Mouse (Mus musculus) kidney, postnatal 25 days (tissue): ENCODE results near the gene Peli2.

Experiments used
- DNase-seq, 2 experiments: peaks; one replicate each; pipeline ENCODE4 v3.0.0; 2021; ENCODE audit warnings: mixed read lengths in 2 of 2

The Peli2 gene

DNA sequence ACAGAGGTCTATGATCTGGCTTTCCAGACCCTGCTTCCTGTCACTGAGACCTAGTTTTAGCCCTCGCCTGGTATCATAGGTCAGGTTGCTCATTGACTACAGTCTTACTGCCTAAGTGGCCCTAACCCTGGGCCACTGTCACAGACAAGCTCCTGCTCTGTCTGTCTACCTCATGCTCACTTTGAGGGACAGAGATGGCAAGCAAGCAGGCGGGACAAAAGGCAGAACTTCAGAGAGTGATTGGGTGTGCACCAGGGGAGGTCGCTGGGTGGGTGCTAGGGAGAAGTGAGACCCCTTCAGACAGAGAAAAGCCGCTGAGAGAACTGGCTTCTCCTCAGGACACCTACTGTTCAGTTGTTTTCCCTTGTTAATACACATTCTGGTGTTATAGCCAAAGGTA is 6.3 kb downstream of the Peli2 start:
- no peak for DNase-seq

DNA sequence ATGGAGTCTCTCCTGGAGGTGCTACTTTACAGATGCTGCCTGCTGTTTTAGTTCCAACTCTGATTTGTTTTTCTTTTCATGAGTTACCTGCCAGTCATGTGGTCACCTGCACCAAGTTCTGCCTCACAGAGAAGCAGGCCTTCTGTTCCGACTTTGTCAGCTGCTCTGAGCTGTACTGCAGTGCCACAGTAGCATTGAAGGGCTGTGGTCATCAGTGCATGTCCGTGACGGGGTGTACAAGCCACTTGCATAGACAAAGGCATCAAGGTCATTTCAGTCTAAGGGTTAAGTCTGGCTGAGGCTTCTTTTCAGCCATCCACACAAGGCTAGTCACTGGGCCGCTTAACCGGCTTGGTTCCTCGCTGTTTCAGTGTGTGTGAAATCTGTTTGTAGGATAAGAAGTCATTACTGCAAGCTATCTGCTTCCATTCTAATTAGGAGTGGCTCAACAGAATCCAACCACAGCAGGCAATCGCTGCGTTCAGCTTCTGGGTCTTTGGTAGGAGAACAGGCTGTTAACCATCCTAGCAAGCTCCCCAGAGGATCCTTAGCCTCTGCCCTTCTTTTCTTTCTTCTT is 7.1 kb downstream of the Peli2 start:
- DNase-seq = peak; percentile 52 to 83

DNA sequence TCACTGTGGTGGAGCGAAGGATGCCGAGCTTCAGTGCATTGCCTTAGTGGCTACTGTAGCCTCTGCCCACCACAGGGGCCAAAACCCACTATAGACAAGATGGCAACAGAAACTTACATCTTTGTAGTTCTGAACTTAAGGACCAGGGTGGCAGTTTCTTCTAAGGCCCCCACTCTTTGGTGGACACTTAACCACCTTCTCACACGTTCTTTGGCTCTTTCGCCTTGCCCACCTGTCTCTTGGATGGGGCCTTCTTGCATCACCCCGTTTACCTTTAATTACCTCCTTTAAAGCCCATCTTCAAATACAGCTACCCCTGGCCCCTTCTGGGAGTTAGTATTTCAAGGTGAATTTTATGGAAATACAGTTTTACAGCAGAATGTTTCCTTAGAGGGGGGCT is 8.1 kb downstream of the Peli2 start:
- no peak for DNase-seq

DNA sequence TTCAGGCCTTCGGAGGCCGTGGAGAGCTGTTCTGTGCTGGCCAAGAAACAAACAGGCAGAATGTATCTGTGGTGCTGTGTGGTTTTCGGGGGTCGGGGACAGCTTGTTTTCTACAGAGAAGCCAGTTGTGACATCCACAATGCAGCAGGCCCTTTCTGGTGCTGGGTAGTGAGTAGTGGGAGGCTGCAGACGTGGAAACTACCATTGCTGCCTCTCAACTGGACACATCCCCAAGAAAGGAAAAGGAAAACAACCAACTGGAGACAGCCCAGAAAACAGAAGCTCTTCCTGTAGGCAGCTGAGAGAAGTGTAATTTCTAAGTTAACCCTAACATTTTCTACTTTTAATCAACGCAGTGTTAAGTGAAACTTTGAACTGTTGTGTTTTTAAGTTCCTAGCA is 9.4 kb downstream of the Peli2 start:
- DNase-seq = no peak

DNA sequence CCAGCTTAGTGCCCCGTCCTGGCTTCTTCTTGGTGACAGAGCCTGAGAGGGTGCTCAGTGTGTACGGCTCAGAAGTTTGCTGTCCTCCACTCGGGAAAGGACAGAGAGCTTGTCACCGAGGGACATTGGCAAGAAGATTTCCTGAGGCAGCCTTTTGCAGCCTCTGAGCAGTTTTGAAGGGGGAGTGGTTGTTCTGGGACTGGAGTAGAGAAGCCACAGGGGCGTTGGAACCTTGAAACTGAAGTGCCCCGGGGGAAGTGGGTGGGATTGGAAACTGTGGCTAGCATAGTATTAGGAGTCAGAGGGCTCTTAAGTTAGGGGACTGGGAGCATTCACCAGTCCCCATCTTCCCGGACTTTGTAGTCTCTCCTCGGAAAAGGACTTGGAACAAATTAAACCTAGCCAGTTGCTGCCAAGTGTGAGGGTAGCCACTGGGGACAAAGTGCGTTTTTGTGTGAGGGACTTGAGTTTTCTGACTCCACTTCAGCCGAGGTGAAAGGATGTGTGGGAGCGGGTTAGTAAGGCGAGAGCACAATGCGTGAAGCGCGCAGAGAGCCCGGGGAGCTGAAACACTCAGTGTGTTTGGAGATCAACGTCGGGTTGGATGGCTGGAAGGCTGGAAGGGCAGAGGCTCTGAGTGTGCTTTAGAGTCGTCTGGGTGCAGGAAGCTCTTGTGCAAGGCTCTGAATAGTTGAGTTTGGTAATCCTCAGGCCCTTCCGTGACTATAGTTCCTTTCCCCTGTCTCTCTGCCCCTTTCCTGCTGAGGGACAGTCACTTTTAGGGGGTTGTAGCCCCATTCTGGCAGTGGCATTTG is 10.3 kb downstream of the Peli2 start:
- DNase-seq = peak; percentile 69 to 84

DNA sequence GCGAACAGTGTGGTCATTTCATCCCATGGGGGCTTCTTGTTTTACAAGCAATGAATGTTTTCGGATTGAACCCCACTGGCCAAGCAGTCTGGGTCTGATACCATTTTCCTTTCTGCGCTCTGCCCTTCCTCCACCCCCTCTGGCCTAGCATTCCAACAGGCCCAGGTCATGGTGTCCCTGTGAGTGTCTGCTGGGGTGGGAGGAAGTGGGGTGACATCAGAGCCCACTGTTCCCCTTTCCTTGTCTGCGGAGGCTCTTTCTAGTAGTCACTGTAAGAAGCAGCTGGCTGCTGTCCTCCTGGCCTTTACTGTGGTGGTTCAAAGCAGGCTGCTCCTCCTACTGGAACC is 10.9 kb downstream of the Peli2 start:
- peak; percentile 45 to 71 for DNase-seq

DNA sequence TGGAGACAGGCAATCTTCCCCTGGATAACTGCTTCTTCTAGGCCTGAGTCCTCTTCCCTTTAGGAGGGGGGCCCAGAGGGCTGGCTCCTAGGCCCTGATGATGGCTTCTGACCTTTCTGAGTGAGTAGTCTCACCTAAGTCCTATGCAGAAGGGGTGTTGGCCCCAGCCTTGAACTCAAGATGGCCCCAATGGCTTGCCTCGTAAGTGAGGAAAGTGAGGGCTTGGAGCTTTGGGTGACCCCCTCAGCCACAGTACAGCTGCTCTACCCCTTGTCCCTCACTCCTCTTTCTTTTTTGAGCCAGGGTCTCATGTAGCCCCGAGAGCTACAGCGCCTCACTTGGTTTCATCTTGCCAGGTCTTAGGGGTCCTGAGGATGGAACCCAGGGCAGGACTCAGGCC is 11.6 kb downstream of the Peli2 start:
- no peak for DNase-seq

DNA sequence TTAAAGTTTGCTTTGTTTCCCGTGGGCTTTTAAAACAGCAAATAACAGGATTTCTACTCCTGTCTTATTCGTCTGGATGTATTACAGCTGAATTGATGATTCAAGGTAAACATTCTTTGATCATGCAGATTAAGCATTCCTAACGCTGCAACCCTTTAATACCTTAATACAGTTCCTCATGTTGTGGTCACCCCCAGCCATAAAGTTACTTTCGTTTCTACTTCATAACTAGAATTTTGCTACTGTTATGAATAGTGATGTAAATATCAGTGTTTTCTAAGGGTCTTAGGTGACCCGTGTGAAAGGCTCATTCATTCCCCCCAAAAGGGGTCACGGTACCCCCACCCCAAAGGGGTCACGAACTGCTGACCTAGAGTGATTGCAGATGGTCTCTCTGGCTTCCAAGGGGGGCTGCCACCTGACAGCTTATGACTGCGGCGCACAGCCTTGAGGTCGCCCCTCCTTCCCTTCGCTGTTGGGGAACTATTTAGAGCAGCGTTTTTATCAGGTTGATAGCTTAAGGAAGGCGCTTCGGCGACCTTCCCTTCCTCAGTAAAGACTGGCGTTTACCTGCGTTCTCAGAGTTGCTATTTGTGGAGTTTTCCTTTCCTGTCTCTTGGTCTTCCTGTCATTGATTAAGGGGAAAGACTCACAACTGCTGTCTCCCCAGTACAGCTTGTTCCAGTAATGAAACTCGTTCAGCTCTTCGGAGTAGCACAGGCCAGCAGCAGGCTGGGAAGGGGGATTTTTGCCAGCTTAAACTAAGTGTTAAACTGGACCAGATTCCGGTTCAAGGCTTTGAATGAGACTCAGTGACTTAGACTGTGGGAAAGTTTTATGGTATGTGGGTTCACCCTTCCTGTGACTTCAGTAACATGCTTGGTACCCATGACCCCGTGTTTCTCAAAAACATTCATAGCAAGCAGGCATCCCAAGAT is 12.5 kb downstream of the Peli2 start:
- no peak for DNase-seq

DNA sequence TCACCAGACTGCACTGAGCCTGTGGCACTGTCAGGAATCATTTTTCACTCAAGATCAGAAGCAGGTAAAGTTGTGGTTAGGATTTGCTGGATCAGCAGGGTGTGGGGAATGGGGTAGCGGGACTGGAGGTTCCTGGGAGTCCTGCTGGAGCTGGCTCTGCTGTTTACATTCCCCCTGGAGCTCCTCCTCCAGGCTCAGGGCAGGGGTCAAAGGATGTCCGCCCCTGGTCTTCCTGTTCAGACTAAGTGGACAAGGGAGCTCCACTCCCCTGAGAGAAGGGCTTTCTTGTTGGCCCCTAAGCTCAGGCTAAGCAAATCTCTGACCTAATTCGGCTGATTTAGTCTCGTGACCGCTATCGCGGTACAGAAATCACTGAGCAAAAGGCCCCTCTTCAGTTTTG is 13.7 kb downstream of the Peli2 start:
- DNase-seq = peak; percentile 71 to 89

DNA sequence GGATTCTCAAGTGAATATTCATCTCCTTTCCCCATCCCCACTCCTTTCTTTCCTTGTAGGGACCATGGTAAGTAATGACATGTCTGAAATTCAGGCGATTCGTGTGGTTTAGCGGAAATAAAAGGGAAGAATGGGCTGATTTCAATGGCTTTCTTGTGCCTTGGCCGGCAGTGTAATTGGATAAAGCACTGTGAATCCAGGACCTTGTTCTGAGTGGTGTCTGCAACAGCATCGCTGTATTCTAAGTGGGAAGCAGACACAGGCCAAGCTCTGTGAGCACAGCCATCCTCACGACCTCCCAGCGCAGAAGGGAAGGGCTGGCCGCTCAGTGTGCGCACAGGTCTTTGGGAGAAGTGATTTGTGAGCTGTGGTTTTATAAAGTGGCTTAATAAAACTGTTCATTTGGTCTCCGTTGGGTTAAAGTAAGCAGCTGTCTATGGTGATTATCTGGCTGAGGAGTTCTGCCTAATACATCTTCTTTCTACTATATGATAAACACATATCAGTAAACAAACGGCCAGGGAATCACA is 15.3 kb downstream of the Peli2 start:
- no peak for DNase-seq

DNA sequence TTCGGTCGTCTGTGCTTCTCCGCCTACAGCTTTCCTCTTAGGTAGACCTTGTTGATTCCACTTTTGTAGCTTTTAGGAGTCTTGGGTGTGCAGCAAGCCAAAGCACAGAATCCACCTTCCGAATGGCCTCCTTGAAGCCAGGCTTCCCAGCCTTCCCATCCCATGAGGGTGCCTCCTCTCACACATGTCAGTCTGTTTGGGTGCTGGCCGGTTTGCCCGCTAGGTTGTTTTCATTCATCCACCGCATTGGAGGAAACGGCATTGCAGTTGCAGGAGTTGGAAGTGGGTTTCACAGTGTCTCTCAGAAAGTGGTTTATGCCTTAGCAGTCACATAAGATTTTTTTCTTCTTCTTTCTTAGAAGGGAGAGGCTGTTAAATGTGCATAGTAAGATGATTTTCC is 17.1 kb downstream of the Peli2 start:
- DNase-seq = no peak

DNA sequence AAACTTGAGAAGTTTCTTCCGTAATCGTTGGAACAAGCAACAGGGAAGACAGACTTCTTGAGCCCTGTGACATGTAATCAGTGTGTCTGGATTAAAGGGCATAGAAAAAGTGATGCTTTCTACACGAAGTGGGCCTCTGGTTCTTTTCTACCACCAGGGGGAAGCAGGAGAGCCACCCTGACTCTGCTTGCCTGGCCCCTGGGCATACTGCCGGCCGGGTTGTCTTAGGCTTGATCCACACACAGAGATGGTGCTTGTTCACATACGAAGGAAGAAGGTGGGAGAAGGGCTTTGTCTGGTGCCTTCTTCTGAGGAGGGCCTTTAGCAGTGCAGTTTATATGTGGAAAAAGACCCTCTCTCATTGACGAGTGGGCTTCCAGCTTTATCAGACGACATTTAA is 17.5 kb downstream of the Peli2 start:
- peak in 1 of 2 experiments; percentile 44 for DNase-seq

DNA sequence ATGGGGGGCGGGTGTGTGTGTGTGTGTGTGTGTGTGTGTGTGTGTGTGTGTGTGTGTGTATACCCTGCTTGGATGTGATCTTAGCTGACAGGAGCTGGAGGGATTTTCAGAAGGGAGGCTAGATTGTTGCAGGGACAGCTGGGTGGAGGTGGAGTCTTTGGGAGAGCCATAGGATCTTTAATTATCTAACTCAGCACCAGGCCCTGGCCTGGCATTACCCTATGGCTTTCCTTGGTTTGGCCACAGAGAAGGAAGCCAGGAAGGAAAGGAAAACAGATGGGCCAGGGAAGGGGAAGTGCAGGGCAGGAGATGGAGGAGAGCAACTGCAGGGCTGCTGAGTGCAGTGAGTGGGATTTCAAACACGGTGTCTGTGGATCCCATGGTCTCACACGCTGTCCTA is 18.8 kb downstream of the Peli2 start:
- DNase-seq = no peak

DNA sequence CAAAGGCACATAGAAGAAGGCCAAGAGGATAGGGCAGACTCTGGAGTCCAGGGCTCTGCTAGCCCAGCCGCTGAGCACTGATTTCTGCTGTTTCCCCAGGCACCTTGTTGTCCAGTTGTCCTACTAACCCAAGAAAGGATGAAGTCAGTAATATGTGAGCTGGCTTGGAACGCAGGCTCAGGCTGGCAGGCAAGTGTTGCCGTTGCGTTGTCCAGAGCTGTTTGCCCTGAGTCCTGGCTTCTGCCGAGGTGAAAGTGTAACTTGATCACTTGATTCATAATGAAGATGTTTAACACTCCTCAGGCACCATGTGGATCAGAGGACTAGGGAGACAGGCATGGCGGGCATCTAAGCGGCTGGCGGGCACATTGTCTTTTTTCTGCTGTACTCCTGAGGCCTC is 21.1 kb downstream of the Peli2 start:
- peak in 1 of 2 experiments; percentile 52 for DNase-seq

DNA sequence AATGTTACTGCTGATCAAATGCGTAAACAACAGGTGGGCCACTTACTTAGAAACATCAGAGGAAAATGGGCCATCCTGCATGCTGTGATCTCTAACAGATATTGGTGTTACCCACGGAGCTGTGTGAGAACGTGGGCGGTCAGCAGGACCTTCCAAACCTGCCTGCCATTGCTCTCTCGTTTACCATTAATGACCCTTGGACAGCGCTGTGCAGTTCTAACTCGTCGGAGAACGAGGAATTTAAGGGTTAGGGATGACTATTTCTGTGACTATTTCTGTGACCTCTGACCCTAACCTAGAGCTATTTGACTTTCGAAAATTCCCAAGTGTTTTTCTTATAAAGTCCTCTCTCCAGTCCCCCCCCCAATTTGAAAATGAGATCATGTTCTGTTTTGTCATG is 22.1 kb downstream of the Peli2 start:
- peak in 1 of 2 experiments; percentile 40 for DNase-seq

DNA sequence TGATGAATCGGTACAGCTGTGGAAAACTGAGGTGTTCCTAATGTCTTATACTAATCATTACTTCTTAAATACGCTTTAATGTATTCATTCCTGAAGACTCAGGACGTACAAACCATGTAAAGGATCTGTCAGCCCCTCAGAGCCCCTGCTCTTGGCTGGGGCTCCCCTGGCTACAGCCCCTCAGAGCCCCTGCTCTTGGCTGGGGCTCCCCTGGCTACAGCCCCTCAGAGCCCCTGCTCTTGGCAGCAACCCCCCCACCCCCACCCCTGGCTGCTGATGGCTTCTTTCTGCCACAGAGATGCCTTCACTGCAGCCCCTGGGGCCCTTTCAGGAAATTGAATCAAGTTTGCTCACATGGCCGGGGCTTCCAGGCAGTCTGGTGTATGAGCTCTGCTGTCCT is 22.5 kb downstream of the Peli2 start:
- no peak for DNase-seq

DNA sequence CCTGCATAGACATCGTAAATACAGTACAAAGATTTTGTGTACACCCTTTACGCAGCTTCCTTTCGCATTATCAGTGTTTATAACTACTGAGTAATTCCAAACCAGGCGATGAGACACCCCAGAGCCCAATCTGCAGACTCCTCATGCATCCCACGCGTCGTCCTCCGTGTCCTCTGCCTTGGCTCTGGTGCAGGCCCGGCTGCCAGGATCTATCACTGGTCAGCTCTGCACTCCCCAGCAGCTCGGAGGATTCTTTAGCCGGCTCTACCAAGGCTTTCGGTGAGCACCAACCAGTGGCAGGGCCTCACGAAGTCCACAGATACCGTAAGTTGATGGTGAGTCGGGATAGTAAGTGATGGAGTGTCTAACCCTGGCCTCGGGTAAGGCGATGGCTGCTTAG is 23.7 kb downstream of the Peli2 start:
- DNase-seq = peak in 1 of 2 experiments; percentile 31

DNA sequence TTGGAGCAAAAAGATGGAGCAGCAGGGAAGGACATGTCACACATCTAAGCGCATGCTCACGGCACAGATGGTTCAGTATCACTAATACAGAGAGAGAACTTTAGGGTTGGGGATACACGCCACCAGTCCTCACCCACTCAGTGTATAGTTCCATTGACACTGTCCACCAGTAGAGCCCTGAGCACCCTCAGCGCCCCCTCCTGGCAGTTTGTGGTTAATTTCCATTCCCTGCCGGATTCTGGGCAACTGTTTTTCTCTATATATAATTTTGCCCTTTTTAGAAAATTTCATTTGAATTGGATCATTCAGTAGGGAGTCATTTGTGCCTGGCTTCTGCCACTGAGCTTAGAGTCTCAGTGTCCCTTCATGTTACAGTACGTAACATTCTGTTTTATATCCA is 27.1 kb downstream of the Peli2 start:
- peak; percentile 33 to 54 for DNase-seq

DNA sequence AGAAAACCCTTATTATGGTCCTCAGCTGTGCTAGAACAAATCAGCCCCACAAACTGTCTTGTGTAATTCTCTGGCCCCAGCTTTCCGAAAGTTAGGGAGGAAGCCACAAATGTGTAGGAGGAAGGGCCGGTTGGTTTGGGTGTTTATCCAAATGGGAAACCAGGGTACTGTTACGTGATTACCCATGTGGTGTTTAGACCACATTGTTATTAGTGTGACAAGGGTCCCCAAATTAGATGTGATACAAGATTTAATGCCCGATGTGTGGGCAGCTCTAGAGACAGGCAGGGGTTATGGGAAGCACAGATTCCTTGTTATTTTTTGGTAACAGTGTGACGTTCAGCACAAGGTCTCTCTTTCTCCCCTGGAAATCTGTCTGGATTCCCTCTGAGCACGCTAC is 28.0 kb downstream of the Peli2 start:
- DNase-seq = peak in 1 of 2 experiments; percentile 20

DNA sequence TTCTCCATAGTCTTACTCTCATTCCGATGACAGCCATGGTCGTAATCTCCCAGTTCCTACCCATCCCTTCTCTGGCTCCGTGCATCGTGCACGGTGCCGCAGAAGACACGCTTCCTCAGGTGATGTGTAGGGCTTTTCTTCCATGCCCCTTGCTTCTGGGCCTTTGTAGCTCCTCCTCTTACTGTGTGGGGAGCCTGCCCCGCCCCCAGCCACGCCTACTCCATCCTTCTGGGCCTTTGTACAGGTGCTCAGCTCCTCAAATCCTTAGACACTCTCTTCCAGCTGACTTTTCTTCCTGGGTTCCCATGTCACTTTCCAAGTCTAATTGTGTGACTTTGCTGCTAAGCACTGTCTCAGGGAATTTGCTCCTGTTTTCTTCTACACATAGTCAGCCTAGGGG is 28.7 kb downstream of the Peli2 start:
- DNase-seq = peak in 1 of 2 experiments; percentile 27

DNA sequence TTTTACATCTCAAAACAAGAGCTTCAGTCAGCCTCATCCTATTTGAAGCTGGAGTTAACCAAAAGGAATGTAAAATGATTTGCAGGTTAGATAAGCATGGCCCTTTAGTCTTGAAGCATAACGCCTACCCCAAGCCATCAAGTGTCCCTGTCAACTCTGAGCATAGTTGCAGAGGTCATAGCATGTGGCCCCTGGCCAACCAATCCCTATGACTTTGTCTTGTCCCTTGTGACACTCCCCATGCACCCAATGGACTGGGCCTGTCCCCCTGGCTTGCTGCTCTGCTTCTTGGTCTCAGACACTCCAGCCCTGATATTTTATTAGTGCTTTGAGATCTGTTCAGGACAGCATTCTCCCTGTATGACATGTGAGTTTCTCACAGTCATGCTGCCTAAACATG is 30.3 kb downstream of the Peli2 start:
- peak in 1 of 2 experiments; percentile 43 for DNase-seq

DNA sequence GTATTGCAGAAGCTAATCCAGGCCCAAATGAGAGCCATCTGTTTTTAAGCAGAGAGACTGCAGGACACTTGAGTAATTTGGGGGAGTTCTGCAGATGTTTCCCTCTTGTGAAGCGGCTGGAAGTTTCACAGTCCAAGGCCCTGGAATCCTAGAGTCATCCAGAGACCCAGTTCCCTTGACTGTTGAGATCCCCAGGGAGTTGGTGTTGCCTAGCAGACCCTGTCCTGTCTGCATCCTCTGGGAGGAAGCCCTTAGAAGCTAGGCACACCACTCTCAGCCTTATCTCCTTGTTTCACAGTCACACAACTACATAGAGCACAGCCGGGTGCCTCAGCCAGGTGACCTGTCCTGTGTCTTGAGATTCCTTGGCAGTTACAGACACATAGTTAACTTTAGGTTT is 30.9 kb downstream of the Peli2 start:
- no peak for DNase-seq

DNA sequence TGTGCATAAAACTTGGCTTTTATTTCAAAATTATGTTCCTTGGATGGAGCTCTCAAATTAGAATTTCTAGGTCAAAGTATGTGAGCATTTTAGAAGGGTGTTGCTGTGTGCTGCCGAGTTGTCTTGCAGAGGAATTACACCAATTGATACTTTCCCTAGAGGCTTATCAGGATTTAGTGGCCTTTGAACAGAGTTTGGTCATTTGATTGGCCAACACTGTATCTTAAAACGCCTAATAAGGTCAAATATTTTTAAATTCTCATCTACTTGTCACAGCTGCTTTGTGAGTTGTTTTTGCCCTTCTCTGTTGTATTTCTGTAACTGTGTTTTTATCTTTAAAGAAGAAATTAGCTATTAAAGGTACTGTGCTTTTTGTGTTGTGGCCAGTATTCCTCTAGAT is 32.4 kb downstream of the Peli2 start:
- no peak for DNase-seq
